Mouse (Mus musculus) B cell, adult 2 months (primary cell): Measurements from ENCODE around the gene Uba6.

Experiments
- DNase-seq, 2 experiments: peaks; one replicate each; pipeline ENCODE4 v3.0.0; 2022

Gene Uba6

GRCm38 (mm10) chr5:86172449-86173161 lies at the start of gene Uba6:
Uba6 (minus strand) TSS chr5:86172803.
- DNase-seq = peak; percentile 100

- DNase-seq = no peak
Observed at GRCm38 (mm10) chr5:86197801-86198200, 25.2 kb upstream of the Uba6 start, which contains the start of gene Gnrhr. Gnrhr (minus strand) TSS chr5:86197901.

DNA sequence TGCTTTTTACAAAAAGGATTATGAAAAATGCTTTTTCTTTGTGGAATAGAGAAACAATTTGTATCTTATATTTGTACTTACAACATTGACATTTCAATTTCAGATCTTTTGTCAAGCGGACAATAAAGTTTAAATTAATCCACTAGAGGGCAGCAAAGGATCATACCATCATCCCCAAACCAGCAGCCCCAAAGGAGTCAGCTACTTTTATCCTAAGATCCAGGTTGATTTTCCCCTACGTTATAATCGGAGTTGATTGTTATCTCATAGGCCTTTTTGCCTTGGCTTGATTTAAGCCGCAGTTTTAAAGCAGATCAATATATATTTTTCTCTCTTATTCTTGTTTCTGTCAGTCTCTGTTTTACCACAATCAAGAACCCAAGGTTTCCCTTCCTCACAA lies 18.8 kb upstream of the Uba6 start:
- DNase-seq = peak in 1 of 2 experiments; percentile 16

DNA sequence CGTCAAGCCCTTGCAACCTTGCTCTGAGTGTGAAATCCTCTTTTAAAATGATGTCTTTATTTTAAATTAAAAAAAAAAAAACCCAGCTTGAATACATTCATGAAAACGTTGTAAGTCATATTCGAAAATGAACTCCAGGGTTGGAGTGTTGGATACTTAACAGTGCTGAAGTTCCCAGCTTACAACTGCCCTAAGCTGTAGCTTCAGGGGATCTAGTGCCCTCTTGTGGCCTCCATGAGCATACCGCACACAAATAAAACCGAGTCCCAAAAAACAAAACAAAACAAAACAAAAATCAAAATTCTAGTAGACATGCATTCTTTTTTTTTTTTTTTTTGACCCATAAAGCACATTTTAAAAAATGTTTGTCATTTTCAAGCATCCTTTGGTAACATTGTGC lies 18.2 kb upstream of the Uba6 start:
- peak; percentile 51 to 52 for DNase-seq

- DNase-seq = peak in 1 of 2 experiments; percentile 8
Observed at GRCm38 (mm10) chr5:86190290-86190689, 17.7 kb upstream of the Uba6 start.

- DNase-seq = no peak
Observed at GRCm38 (mm10) chr5:86187441-86187840, 14.8 kb upstream of the Uba6 start.

GRCm38 (mm10) chr5:86173778-86174177 lies 1.2 kb upstream of the Uba6 start:
- no peak for DNase-seq

- DNase-seq = no peak
Observed at GRCm38 (mm10) chr5:86172088-86172448, 535 bp downstream of the Uba6 start.

DNA sequence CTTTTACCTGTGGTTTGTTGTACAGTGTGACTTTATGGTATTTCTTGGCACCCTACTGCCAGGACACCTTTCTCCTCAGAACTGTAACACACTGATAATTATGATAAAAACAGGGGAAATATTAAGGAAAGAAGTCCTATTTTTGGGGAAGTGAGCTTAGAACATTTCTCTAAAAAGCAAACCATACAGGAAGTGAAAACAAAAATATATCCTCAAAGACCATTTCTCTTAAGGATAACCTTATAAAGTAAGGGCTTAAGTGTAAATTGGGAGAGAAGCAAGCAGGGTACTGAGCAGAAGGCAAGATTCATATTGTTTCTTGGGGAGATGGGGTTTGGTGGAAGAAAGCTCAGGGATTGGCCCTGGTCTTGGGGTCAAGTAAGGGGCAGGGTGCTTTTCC lies 42.8 kb downstream of the Uba6 start:
- no peak for DNase-seq

DNA sequence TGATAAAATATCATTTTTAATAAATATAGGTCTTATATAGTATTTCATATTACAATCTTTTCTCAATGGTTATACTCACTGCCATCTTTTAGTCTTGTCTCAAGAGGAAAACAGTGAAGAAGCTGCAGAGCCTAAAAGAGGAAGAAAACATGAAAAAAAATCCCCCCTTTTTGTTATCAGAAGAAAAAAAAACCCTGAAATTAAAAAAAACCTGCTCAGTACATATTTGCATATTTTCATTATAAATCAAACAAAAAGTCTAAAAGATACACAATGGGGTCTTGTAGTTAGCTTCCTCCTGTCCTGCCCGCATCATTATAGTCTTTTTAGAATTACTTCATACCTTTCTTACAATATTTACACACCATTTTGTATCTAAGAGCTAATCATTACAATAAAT lies 43.9 kb downstream of the Uba6 start:
- no peak for DNase-seq

- no peak for DNase-seq
Observed at GRCm38 (mm10) chr5:86118457-86119094, 54.0 kb downstream of the Uba6 start.

DNA sequence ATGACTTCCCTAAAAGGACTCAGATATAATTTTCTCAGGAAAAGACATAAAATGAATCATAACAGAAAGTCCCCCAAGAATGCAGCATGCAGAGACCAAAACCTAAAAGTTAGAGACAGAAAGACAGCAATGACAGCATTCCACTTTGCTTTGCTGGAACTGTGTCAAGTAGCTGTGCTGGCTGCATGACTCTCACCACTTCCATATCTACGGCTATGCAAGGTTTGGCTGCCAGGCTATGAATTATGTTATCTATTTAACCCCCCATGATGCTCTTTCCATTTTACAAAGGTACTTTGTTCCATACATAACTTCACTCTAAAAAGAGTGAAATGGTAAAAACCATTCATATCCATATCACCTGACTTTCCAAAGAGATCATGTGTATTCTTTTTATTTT lies 58.6 kb downstream of the Uba6 start:
- no peak for DNase-seq

DNA sequence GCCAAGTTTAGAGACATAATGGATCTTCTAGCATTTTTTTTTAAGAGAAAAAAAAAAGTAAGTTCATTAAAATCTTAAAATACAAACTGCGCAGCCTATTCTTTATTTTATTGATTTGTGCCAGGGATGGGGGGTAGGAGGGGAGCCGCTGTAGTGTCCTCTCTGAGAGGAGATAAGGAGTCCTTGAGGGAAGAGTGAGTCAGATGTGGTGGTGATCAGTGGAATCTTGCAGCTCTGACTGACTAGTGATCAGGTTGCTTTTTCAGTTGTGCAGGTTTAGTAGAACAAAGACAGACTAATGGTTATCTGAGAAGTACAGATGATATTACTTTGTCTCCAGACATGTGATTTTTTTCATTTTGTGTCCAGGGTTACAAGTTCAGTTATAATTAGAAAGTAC lies 59.6 kb downstream of the Uba6 start:
- no peak for DNase-seq

- DNase-seq = no peak
Observed at GRCm38 (mm10) chr5:86111074-86111473, 61.5 kb downstream of the Uba6 start.

DNA sequence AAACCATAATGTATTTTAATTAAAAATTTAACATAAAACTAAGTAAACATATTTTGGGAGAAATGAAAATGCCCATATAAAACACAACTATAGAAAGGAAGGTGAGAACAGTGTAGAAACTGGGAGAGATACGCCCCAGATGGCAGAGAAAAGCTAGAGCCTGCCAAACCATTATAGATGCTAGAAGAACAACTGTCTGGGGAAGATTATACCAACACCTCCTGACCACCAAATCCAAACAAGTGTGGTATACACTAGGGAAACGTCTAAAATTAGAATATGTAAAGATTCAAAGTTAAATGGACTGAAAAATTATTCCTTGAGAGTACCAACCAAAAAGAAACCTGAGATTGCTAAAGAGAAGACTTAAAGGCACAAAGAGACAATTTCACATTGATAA lies 66.0 kb downstream of the Uba6 start:
- DNase-seq = no peak

DNA sequence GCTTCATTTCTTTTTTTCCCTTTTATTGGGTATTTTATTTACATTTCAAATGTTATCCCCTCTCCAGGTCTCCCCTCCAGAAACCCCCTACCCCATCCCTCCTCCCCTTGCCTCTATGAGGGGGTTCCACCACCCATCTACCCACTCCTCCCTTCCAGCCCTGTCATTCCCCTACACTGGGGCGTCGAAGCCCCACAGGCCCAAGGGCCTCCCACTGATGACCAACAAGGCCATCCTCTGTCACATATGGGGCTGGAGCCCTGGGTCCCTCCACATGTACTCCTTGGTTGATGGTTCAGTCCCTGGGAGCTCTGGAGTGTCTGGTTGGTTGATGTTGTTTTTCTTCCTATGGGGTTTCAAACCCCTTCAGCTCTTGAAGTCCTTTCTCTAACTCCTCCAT lies 70.4 kb downstream of the Uba6 start:
- DNase-seq = no peak

DNA sequence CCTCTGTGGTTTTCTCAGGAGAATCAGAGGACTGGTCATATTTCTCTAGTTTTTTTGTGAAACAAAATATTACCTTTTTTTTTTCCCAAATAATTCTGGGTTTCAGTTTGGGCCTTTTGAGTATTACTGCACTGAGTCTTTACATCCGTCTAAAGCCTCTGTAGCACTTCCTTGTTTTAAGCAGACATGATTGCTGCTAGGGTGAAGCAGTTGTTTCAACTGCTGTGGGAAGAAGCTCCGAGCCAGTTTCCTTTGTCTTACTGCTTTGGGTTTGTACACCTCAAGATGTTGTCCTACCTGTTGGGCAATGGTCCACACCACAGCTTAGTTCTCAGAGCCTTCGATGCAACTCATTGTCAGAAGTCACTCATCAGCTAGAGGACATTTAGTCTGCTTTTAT lies 72.0 kb downstream of the Uba6 start:
- DNase-seq = no peak

DNA sequence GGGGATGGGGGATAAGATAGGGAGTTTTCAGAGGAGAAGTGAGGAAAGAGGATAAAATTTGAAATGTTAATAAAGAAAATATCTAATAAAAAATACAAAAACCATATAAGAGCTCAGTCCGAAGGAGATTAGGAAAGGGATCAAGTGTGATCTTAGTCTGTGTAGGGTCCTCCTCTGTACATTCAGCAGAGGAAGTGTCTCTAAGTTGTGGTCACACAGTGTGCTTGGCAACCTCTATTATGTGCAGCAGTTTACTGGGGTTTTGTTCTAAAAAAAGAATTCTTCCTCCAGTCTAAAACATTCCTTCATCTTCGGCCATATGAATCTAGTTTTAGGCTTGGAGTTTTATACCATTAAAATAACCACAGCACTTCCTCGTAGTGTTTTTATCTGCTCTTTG lies 73.6 kb downstream of the Uba6 start:
- no peak for DNase-seq

- DNase-seq = no peak
Observed at GRCm38 (mm10) chr5:86094754-86095153, 77.8 kb downstream of the Uba6 start.

DNA sequence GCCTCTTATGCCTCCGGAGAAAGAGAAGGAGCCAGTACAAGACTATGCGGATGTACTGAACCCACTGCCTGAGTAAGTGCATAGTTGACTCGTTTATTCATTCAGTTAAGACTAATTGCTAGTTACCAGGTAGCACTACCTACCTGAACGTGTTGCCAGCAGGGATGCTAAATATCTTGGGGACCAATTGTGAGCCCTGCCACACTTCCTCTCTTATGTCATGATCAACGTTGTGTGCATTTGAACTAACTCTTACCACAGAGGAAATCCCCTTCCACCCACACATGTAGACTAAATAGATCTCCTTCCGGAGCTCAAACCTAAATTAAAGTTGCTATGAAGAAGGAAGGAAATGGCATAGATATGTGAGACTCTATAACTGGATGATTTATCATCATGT lies 85.9 kb downstream of the Uba6 start:
- peak; percentile 73 to 83 for DNase-seq

DNA sequence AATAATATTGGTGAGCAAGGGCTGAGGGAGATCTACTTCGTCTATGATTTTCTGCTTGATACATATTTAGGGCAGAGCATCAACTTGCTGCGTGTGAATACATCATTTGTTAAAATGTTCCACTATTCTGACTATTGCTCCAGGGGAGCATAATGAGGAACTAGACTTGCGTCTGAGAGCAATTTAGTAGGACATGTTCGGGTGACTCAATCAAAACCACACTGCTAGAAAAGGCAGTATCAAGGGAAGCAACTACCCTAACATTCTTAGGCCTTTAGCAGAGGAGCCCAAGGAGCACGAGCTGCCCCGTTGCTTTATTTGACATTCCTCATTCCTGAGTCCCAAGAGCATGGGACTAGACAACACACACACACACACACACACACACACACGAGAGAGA lies 87.6 kb downstream of the Uba6 start:
- DNase-seq = peak in 1 of 2 experiments; percentile 34

- DNase-seq = no peak
Observed at GRCm38 (mm10) chr5:86083987-86084386, 88.6 kb downstream of the Uba6 start.

- peak; percentile 59 to 62 for DNase-seq
Observed at GRCm38 (mm10) chr5:86078720-86079334, 93.8 kb downstream of the Uba6 start.

GRCm38 (mm10) chr5:86072756-86073386 lies 99.7 kb downstream of the Uba6 start:
- peak in 1 of 2 experiments; percentile 2 for DNase-seq
